Mouse (Mus musculus) heart, adult 2 months (tissue): Measurements from ENCODE around the gene Lima1. TPM values are rescaled to one million over a fixed set of nuclear protein-coding genes. Genes with fewer than 3 reads are reported as not detected.

Source experiments
- DNase-seq, 2 experiments: peaks; one replicate each; pipeline ENCODE4 v3.0.0; 2021
- H3K27ac ChIP-seq: fragments of 200-600 bp; 2 replicates; pipeline ENCODE4 v1.8.1; 2022
- H3K27me3 ChIP-seq: fragments of 200-500 bp; 2 replicates; pipeline ENCODE4 v1.6.1; 2012; ENCODE audit warnings: mild to moderate bottlenecking, low read length, inconsistent platforms, mixed read lengths; ENCODE audit not compliant: control insufficient read depth, insufficient read depth
- H3K36me3 ChIP-seq: fragments of 200-500 bp; 2 replicates; pipeline ENCODE4 v1.6.1; 2012; ENCODE audit warnings: low read length, inconsistent platforms; ENCODE audit not compliant: control insufficient read depth, insufficient read depth
- H3K4me1 ChIP-seq: fragments of 200-500 bp; 2 replicates; pipeline ENCODE4 v1.6.1; 2011; ENCODE audit warnings: low read length; ENCODE audit not compliant: control insufficient read depth, insufficient read depth
- H3K4me3 ChIP-seq: fragments of 200-600 bp; 2 replicates; pipeline ENCODE4 v1.8.1; 2022
- H3K79me2 ChIP-seq: fragments of 200-500 bp; replicated peaks from 2 replicates; pipeline ENCODE4 v1.6.1; 2012; ENCODE audit warnings: mild to moderate bottlenecking, inconsistent platforms, low read length, moderate library complexity, mixed read lengths; ENCODE audit not compliant: control insufficient read depth, insufficient read depth
- H3K9ac ChIP-seq: fragments of 200-500 bp; 2 replicates; pipeline ENCODE4 v1.6.1; 2012; ENCODE audit warnings: low read depth, mild to moderate bottlenecking, control low read depth, inconsistent platforms, low read length, mixed read lengths
- CTCF ChIP-seq: fragments of 200-600 bp; IDR thresholded peaks from 2 replicates; pipeline ENCODE4 v1.8.1; 2022; ENCODE audit warnings: antibody characterized with exemption, mild to moderate bottlenecking, moderate library complexity
- EP300 ChIP-seq: fragments of 200-500 bp; IDR thresholded peaks from 2 replicates; pipeline ENCODE4 v1.6.1; 2011; ENCODE audit warnings: low read depth, low read length, control low read depth; ENCODE audit not compliant: insufficient read depth
- POLR2A ChIP-seq: fragments of 200-500 bp; IDR thresholded peaks from 2 replicates; pipeline ENCODE4 v1.6.1; 2011; ENCODE audit warnings: mild to moderate bottlenecking, low read depth, low read length, control low read depth; ENCODE audit not compliant: insufficient read depth
- WGBS: fragments of 180-500 bp; shearing (Covaris S2); methylation state at CpG from one replicate; pipeline ENCODE4 v1.1.7; 2018; 5-methylcytosine and 5-hydroxymethylcytosine counted together
- intact Hi-C: fragments of 180-260 bp; cut with DNase I; formaldehyde crosslinking; loops from one replicate; pipeline ENCODE4 v1.15.1; 2025
- polyA plus RNA-seq: library from polyadenylated mRNA; depleted of rRNA; stranded (reverse); fragments of >200 nt; gene quantifications from 2 replicates; pipeline ENCODE4 v1.2.3, GENCODE M21; 2012; rRNA removed
- total RNA-seq, 2 experiments: library from RNA; stranded (reverse); gene quantifications; 2 replicates each; pipeline ENCODE4 v1.2.3; 2021

Lima1 gene
- total and polyA plus RNA-seq, 3 experiments = 8.8 to 16.7 (median 15.7) TPM

DNA sequence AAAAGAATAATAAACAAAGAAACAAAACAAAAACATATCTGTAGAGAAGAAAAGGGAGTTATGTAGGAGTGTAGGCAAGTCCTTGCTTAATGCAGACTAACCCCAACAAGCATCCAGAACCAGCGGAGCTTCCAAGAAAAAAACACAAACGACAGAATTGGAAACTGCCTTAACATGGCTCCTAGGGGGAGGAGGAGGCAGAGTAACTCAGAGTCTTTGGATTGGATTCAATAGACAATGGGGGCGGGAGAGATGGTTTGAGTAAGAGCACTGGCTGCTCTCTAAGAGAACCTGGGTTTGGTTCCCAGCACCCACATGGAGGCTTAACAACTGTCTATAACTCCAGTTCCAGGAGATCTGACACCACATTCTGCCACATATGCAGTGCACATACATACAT is 143.6 kb downstream of the Lima1 start:
- H3K36me3 ChIP-seq = peaks cover under 1% of the 10 kb centered on the region; the same call in 1 of the 2 replicates
- no peaks in the 10 kb centered on the region; the same call in 1 of the 2 replicates for H3K79me2 ChIP-seq
- H3K27me3 ChIP-seq = no peaks in the 10 kb centered on the region
- intact Hi-C loops = no loop called here
- no peak overlapping the region for H3K9ac ChIP-seq
- TF ChIP-seq CTCF (no peak), POLR2A (no peak), EP300 (no peak)
- WGBS = 93% methylated on average over 3 of the region's 3 CpGs
- DNase-seq = no peak
- no peaks in the 10 kb centered on the region for H3K4me1 ChIP-seq
- no peak overlapping the region for H3K27ac ChIP-seq
- no peak overlapping the region for H3K4me3 ChIP-seq

- no peak for TF ChIP-seq POLR2A
- TF ChIP-seq CTCF = no peak
- no peak for TF ChIP-seq EP300
- H3K4me1 ChIP-seq = no peaks in the 10 kb centered on the region
- H3K36me3 ChIP-seq = peaks cover 3% of the 10 kb centered on the region; the same call in 1 of the 2 replicates
- intact Hi-C loops = no loop called here
- H3K4me3 ChIP-seq = no peak overlapping the region
- H3K27me3 ChIP-seq = no peaks in the 10 kb centered on the region
- no peaks in the 10 kb centered on the region; the same call in 1 of the 2 replicates for H3K79me2 ChIP-seq
- WGBS = 97% methylated on average over 2 of the region's 2 CpGs
- no peak for DNase-seq
- no peak overlapping the region for H3K9ac ChIP-seq
- no peak overlapping the region for H3K27ac ChIP-seq
These were observed 144.1 kb downstream of the Lima1 start for GRCm38 (mm10) chr15:99731167-99731566.

GRCm38 (mm10) chr15:99729056-99729783 is 146.0 kb downstream of the Lima1 start:
- H3K9ac ChIP-seq = no peak overlapping the region
- 96% methylated on average over 3 of the region's 4 CpGs for WGBS
- TF ChIP-seq POLR2A (no peak), EP300 (no peak), CTCF (no peak)
- no peaks in the 10 kb centered on the region; the same call in 1 of the 2 replicates for H3K79me2 ChIP-seq
- DNase-seq = no peak
- H3K27ac ChIP-seq = no peak overlapping the region
- no peak overlapping the region for H3K4me3 ChIP-seq
- no peaks in the 10 kb centered on the region for H3K27me3 ChIP-seq
- H3K36me3 ChIP-seq = peaks cover 3% of the 10 kb centered on the region; the same call in 1 of the 2 replicates
- peaks cover 4% of the 10 kb centered on the region for H3K4me1 ChIP-seq
- intact Hi-C loops = loop anchor here (5.0 kb wide), 1 partner anchor 178 kb away; no protein-coding TSS in a partner anchor

Other genes starting within 250 kb of the Lima1 start
- 1 to 10 TPM; 1.5 to 1.9 TPM for gene Racgap1, start 223.8 kb downstream of the Lima1 start, total RNA-seq
- gene Racgap1, start 223.8 kb downstream of the Lima1 start, polyA plus RNA-seq = 1.6 and 2.0 TPM in 2 replicates
- gene Asic1, start 205.1 kb downstream of the Lima1 start, total RNA-seq = under 1 TPM; 0.42 to 0.50 TPM
- 1.3 TPM in 2 replicates for gene Asic1, start 205.1 kb downstream of the Lima1 start, polyA plus RNA-seq
- gene Smarcd1, start 173.3 kb downstream of the Lima1 start, total RNA-seq = 10 to 100 TPM; 20.1 to 20.6 TPM
- 39.0 and 58.0 TPM in 2 replicates for gene Smarcd1, start 173.3 kb downstream of the Lima1 start, polyA plus RNA-seq
- 1 to 10 TPM; 3.7 to 4.1 TPM for gene Gm17349, start 170.0 kb downstream of the Lima1 start, total RNA-seq
- not detected in 2 replicates for gene Gm17349, start 170.0 kb downstream of the Lima1 start, polyA plus RNA-seq
- gene Gpd1, start 157.9 kb downstream of the Lima1 start, total RNA-seq = 10 to 100 TPM; 51.4 to 64.6 TPM
- gene Gpd1, start 157.9 kb downstream of the Lima1 start, polyA plus RNA-seq = 125 and 177 TPM in 2 replicates
- gene Cox14, start 149.8 kb downstream of the Lima1 start, total RNA-seq = 100 to 1,000 TPM; 215 to 236 TPM
- gene Cox14, start 149.8 kb downstream of the Lima1 start, polyA plus RNA-seq = 326 and 358 TPM in 2 replicates
- 10 to 100 TPM; 17.4 to 17.9 TPM for gene Cers5, start 102.6 kb downstream of the Lima1 start, total RNA-seq
- 21.6 and 27.9 TPM in 2 replicates for gene Cers5, start 102.6 kb downstream of the Lima1 start, polyA plus RNA-seq
- gene Fam186a, start 91.6 kb upstream of the Lima1 start, total RNA-seq = under 1 TPM; 0.10 to 0.16 TPM
- gene Fam186a, start 91.6 kb upstream of the Lima1 start, polyA plus RNA-seq = 0.12 and 0.20 TPM in 2 replicates
- 10 to 100 TPM; 54.2 to 55.3 TPM for gene Larp4, start 94.6 kb upstream of the Lima1 start, total RNA-seq
- 32.5 and 54.7 TPM in 2 replicates for gene Larp4, start 94.6 kb upstream of the Lima1 start, polyA plus RNA-seq
- gene Dip2b, start 163.2 kb upstream of the Lima1 start, total RNA-seq = 10 to 100 TPM; 18.6 to 19.5 TPM
- gene Dip2b, start 163.2 kb upstream of the Lima1 start, polyA plus RNA-seq = 11.2 and 16.9 TPM in 2 replicates